Mouse (Mus musculus) T-cell, adult 2 months (primary cell): ENCODE data around the gene Pde4c.

Experiments
- DNase-seq: peaks from one replicate; pipeline ENCODE4 v3.0.0; 2022; ENCODE audit warnings: low spot score

Gene Pde4c

DNA sequence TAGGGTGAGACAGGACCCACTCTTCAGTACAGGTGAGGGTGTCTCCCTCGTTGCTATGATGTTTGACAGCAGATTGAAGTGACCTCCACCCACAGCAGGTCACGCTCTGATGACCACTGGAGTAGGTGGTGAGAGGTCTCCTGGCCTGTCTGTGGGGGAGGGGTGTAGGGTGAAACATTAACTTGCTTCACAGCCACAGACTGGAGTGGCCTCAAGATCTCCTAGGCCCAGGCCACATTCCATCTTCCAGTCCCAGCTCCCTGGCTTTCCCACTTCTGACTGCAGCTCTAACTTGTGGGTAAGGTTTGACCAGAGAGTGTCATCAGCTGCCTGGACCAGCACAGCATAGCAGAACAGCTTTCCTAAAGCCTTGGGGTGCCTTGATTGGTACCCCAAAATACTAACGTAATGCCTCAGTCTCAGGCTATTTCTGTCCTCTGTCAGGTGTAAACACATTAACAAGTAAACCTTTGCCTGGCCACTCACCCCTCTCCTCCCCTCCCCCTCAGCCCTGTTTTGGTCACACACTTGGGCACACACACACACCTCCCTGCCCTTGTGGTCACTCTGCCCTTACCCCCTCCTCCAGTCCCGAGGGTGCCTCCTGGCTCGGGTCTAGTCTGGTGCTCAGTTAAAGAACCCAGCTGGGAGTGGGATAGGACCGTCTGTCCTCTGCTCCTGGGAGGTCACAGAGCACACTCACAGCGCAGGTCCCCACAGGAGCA, at the start of gene Pde4c:
Gene Pde4c (plus strand): TSS at position 235 of the 725 bp plus-strand sequence.
- no peak for DNase-seq

DNA sequence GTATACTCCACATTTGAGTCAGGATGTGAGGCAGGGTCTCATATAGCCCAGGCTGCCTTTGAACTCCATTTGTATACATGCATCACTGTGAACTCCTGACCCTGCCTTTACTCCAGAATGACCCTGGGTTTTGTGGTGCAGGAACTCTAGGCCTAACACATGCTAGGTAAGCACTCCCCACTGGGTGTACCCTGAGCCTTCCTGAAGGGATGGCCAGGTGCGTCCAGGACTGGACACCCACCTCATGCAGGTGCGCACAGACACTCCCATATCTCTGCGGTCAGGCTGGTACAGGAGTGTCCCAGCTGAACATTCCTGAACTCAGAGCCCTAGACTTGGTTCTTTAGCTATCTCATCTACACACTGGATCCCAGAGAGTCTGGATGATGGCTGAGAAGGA, 49.4 kb upstream of the Pde4c start:
- DNase-seq, result no peak

DNA sequence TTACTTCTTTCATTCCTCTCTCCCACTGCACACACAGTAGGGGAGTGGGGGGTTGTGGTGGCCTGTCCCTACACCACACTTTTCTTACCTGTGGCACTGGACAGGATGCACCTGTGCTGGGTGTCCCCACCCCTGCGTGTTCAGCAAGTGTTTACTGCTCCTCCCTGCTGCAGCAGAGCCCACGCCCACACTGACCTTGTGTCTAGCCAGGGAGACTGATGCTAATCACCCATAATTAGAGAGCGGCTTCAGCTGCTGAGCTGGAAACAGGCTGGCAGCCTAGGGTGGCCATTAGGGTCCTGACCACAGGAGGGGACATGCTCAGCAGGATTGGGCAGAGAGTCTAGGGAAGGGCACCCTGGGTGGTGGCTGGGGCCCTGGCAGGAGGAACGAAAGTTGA, 48.8 kb upstream of the Pde4c start:
- DNase-seq, result no peak

GRCm38 (mm10) chr8:70675336-70675735, 48.2 kb upstream of the Pde4c start:
- peak; percentile 75 for DNase-seq

DNA sequence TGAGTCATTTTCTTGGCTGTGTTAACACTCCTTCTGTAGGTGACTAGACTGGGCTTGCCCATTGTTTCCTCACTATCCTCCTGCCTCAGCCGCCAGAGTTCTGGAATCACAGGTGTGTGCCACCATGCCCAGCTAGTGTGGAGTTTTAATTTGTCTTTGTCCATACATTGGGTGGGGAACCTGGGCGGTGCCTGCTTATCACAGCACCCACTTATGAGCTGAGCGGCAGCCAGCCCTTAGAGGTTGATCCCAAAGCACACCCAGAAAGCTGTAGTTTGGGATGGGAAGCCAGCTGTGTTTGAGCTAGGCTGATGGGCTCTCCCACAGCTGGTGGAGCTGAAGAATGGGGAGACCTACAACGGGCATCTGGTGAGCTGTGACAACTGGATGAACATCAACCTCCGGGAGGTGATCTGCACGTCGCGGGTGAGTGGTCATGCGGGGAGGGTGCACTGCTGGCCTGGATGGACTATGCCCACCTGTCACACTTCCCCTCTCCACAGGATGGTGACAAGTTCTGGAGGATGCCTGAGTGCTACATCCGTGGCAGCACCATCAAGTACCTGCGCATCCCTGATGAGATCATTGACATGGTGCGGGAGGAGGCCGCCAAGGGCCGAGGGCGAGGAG, 46.0 kb upstream of the Pde4c start:
- no peak for DNase-seq

GRCm38 (mm10) chr8:70678679-70679078, 44.8 kb upstream of the Pde4c start:
- no peak for DNase-seq

GRCm38 (mm10) chr8:70679404-70679803, 44.1 kb upstream of the Pde4c start:
- no peak for DNase-seq

DNA sequence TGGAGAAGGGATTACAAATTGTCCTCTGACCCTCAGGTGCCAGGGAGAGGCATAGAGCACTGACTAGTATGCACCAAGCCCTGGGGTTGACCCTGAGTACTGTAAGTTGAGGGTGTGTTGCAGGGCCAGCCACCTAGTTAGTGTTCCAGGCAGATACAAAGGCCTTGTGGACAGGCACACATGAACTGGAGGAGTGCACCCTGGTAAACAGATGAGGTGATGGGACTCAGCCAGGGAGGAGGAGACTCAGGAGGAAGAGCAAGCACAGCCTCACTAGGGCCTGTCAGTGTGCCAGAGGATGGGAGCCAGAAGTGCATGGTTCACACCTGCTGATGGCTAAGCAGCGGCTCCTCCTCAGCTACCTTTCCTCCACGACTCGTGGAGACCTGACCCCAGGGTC, 43.5 kb upstream of the Pde4c start:
- no peak for DNase-seq

DNA sequence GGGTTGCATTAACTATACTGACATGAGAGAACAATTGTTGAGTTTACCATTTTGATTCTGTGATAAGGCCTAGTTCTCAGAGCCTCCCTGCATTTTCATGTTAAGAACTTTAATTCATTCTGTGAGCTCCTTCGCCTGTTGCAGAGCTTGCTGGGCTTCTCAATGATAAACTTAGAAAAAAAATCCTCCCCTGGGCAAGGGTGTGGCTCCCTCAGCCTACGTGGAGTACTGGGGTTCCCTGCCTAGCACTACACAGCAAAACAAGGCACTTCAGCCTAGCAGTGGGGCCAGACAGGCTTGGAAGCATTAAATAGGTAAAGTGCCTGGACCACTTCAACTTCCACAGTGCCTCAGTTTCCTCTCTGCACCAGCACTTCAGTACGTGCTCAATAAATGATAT, 42.1 kb upstream of the Pde4c start:
- no peak for DNase-seq

GRCm38 (mm10) chr8:70682193-70682592, 41.3 kb upstream of the Pde4c start:
- no peak for DNase-seq

- no peak for DNase-seq
Observed at GRCm38 (mm10) chr8:70682692-70683091, 40.8 kb upstream of the Pde4c start.

- DNase-seq, result peak; percentile 61
Observed at GRCm38 (mm10) chr8:70684291-70684690, 39.2 kb upstream of the Pde4c start.

- DNase-seq, result no peak
Observed at GRCm38 (mm10) chr8:70687576-70687975, 35.9 kb upstream of the Pde4c start.

- DNase-seq, result no peak
Observed at GRCm38 (mm10) chr8:70688136-70688535, 35.4 kb upstream of the Pde4c start.

GRCm38 (mm10) chr8:70689892-70690390, 33.6 kb upstream of the Pde4c start:
- no peak for DNase-seq

DNA sequence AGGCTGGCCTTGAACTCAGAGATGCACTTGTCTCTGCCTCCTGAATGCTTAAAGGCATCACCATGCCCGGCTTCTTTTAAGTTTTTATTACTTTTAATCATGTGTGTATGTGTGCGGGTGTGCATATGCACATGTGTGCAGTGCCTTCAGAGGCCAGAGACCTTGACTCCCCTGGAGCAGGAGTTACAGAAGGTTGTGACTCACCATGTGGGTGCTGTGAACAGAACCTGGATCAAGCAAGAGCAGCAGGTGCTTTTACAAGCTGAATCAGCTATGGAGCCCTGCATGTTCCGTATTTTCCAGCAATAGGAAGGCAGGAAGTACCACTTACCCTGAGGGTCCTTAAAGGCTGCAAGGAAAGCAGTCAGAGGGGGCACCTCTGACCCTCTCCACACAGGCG, 32.3 kb upstream of the Pde4c start:
- no peak for DNase-seq

- DNase-seq, result no peak
Observed at GRCm38 (mm10) chr8:70691727-70692231, 31.7 kb upstream of the Pde4c start.

- no peak for DNase-seq
Observed at GRCm38 (mm10) chr8:70693636-70694035, 29.9 kb upstream of the Pde4c start.

DNA sequence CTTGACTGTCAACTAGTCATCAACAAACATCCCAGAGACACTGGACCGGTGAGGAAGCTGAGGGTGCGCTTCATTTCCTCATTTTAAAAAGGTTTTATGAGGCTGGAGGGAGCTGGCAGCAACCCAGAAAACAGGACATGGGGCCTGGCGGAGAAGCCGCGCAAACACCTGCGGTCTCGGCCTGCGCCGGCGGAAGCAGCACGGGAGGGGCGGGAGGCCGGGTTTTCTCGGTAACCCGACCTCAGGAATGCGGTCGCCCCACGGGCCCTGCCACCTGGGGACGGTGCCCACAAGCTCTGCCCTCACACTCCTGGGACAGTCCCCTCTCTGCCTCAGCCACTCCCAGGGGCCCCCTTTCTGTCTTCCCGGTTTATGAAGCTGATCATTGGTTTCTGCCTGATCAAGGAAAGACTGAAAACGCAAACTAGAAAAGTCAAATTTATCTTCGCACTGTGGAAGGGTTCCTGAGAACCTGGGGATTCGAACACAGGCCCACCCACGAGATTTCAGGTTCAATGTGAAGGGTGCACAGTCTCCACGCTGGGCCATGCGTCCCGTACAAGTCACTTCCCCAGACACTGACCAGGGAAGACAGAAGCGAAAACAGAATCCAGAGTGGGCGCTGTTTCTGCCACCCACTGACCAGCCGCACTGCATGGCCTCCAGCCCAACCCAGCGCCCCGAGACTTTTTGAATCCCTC, 28.1 kb upstream of the Pde4c start:
- peak; percentile 70 for DNase-seq

DNA sequence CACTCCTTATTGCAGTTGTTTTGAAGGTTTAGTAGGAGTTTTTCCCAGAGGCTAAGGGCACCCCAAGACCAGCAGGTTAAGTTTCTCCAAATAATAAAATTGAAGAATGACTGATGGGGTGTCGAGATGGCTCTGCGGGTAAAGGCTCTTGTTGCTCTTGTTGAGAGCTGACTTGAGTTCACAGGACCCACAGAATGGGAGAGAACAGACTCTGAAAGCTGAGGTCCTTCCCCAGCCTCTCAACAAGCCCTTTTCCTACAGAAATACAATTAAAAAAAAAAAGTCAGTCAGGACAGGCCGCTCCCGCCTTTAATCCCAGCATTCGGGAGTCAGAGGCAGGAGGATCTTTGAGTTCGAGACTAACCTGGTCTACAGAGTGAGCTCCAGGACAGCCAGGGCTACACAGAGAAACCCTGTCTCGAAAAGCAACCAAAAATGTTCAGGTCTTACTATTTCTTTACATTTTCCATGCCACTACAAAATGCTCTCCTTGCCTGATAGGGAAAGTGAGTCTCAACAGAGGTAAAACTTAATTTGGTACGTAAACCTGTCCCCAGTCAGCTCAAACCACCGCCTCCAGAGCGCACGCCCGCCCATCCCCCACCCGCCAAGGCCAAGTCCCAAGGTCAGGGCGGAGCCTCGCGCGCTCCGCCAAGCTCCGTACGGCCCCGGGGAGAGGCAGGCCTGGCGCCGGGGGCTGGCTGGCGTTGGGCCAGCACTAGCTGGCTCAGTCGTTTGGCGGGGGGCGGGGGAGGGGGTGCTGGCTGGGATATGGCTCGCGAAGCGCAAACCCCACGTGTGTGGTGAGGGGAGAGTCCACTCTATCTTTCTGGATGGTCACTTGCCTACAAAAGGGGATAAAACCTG, 27.3 kb upstream of the Pde4c start:
- peak; percentile 68 for DNase-seq

- DNase-seq, result no peak
Observed at GRCm38 (mm10) chr8:70696946-70697345, 26.6 kb upstream of the Pde4c start.
